Mouse (Mus musculus) layer of hippocampus, postnatal 25 days (tissue): ENCODE data around the gene Gm14443. TPM values are rescaled to one million over a fixed set of nuclear protein-coding genes. Genes with fewer than 3 reads are reported as not detected.
A peak's percentile ranks its signal among the peaks of the same experiment; 100 is the strongest.
"Not testable (repeated sequence)": the region's sequence is repeated elsewhere in the genome, so short reads cannot be mapped to it uniquely, and the experiment has no call there.

Experiments used
- DNase-seq, 2 experiments: peaks; one replicate each; pipeline ENCODE4 v3.0.0; 2022; ENCODE audit warnings: mixed read lengths in 2 of 2, low spot score in 1 of 2; ENCODE audit errors: extremely low spot score in 1 of 2
- total RNA-seq, 2 experiments: library from RNA; stranded (reverse); gene quantifications; 2 replicates each; pipeline ENCODE4 v1.2.3; 2021

The Gm14443 gene
- 1 to 10 TPM; 4.4 to 6.9 TPM for total RNA-seq

- DNase-seq: not testable (repeated sequence)
Observed at GRCm38 (mm10) chr2:175175401-175176180, at the start of gene Gm14443. TSS of gene Gm14443 (minus strand) at chr2:175175871.

- DNase-seq: not testable (repeated sequence)
Observed at GRCm38 (mm10) chr2:175206732-175207131, 31.1 kb upstream of the Gm14443 start, which contains the start of gene Gm14391. TSS of gene Gm14391 (minus strand) at chr2:175206917.

- not testable (repeated sequence) for DNase-seq
Observed at GRCm38 (mm10) chr2:175179008-175179407, 3.3 kb upstream of the Gm14443 start.

GRCm38 (mm10) chr2:175176312-175176711, 641 bp upstream of the Gm14443 start:
- no peak for DNase-seq

- DNase-seq: not testable (repeated sequence)
Observed at GRCm38 (mm10) chr2:175174058-175174457, 1.6 kb downstream of the Gm14443 start.

- not testable (repeated sequence) for DNase-seq
Observed at GRCm38 (mm10) chr2:175172906-175173595, 2.6 kb downstream of the Gm14443 start.

- DNase-seq: no peak
Observed at GRCm38 (mm10) chr2:175172123-175172522, 3.5 kb downstream of the Gm14443 start.

- not testable (repeated sequence) for DNase-seq
Observed at GRCm38 (mm10) chr2:175166870-175167269, 8.8 kb downstream of the Gm14443 start.

GRCm38 (mm10) chr2:175165110-175165509, 10.6 kb downstream of the Gm14443 start:
- DNase-seq: not testable (repeated sequence)

GRCm38 (mm10) chr2:175161438-175161837, 14.2 kb downstream of the Gm14443 start:
- not testable (repeated sequence) for DNase-seq

GRCm38 (mm10) chr2:175158642-175159041, 17.0 kb downstream of the Gm14443 start:
- no peak for DNase-seq

- no peak for DNase-seq
Observed at GRCm38 (mm10) chr2:175156696-175157095, 19.0 kb downstream of the Gm14443 start.

- DNase-seq: not testable (repeated sequence)
Observed at GRCm38 (mm10) chr2:175141993-175142295, 33.7 kb downstream of the Gm14443 start, which contains the start of gene Gm14399. TSS of gene Gm14399 (minus strand) at chr2:175142012.

GRCm38 (mm10) chr2:175141118-175141992, 34.3 kb downstream of the Gm14443 start:
- DNase-seq: peak; percentile 5 to 24

- DNase-seq: not testable (repeated sequence)
Observed at GRCm38 (mm10) chr2:175140624-175141023, 35.0 kb downstream of the Gm14443 start.

Other genes with a start within 250 kb of the Gm14443 start
- 1 to 10 TPM; 1.0 to 1.6 TPM for gene Gm14444, start 165.6 kb downstream of the Gm14443 start, total RNA-seq
- gene Gm14393, start 108.1 kb downstream of the Gm14443 start, total RNA-seq: 1 to 10 TPM in 1 of 2 experiments, under 1 TPM in 1; 0.94 to 1.6 TPM
- 10 to 100 TPM; 17.2 to 24.2 TPM for gene Gm14399, start 33.9 kb downstream of the Gm14443 start, total RNA-seq
- 100 to 1,000 TPM in 1 of 2 experiments, 10 to 100 TPM in 1; 87.6 to 114 TPM for gene Gm14391, start 31.0 kb upstream of the Gm14443 start, total RNA-seq
- 1 to 10 TPM; 4.2 to 4.9 TPM for gene Gm14440, start 99.3 kb upstream of the Gm14443 start, total RNA-seq
- gene Gm4631, start 162.3 kb upstream of the Gm14443 start, total RNA-seq: 10 to 100 TPM; 55.5 to 68.0 TPM
- 1 to 10 TPM; 5.4 to 5.7 TPM for gene Zfp968, start 196.6 kb upstream of the Gm14443 start, total RNA-seq